Mouse (Mus musculus) bone marrow, adult 2 months (tissue): ENCODE results near the gene Stat4.

ENCODE experiments used
- CTCF ChIP-seq: fragments of 200-500 bp; IDR thresholded peaks from 2 replicates; pipeline ENCODE4 v1.5.1; 2011; ENCODE audit warnings: low read length, control low read depth; ENCODE audit not compliant: control insufficient read depth, insufficient read depth
- POLR2A ChIP-seq: fragments of 200-500 bp; IDR thresholded peaks from 2 replicates; pipeline ENCODE4 v1.6.1; 2011; ENCODE audit warnings: low read depth, mild to moderate bottlenecking, control low read depth, low read length, borderline replicate concordance; ENCODE audit not compliant: control insufficient read depth

GRCm38 (mm10) chr1:52112301-52112700 is 125.4 kb downstream of the Stat4 start:
- TF ChIP-seq POLR2A (no peak), CTCF (no peak)
